25 mouse cellular contexts compared by ENCODE assay signal in the genomic region with DNA sequence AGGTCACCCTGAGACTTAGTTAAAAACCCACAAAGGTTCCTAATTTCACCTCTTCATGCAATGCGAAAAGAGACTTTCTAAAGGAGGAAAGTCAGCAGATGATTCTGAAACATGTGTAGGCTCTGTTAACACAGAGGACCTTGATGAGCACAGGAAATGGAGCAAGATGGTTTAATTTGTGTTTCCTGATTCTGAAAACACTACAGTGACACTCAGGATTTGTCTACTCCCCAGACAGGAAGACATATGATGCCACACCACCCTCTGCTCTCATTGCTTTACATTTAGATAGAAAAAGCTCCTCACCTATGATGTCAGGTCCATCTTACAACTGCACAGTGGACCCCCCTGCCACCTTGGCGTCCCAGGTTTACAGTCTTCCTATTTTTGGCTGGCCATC. TPM values are rescaled to one million over a fixed set of nuclear protein-coding genes. Genes with fewer than 3 reads are reported as not detected.
"Had no signal": no experiment of that assay in that cellular context is flagged by ENCODE, and none has a peak within 500 bp of the region (broad histone marks: within the 10 kb centered on the region; RNA-seq: fewer than 3 reads in every experiment).

No protein-coding gene starts in this region.

- DNase-seq: gastrocnemius, adult 2 months; gastrocnemius, postnatal 10 days; gastrocnemius, postnatal 25 days; heart, adult 11 months; heart, adult 2 months; heart, postnatal 10 days; heart, postnatal 4 days; kidney, adult 11 months; kidney, adult 2 months; kidney, adult 9 months; kidney, postnatal 14 days; kidney, postnatal 36 days; layer of hippocampus, adult 9-11 months; left cerebral cortex, postnatal 4 days had no signal

- ATAC-seq: hindbrain, postnatal 0 days; intestine, embryonic 16.5 days; liver, embryonic 12.5 days had no signal

RNA-seq across cellular contexts. Expression of a gene that starts 11.5 kb away (rescaled TPM):
- total RNA-seq: gastrocnemius, adult 2 months; gastrocnemius, postnatal 10 days; gastrocnemius, postnatal 25 days; gastrocnemius, postnatal 4 days; heart, adult 2 months; heart, postnatal 10 days; heart, postnatal 25 days; heart, postnatal 4 days; hindbrain, postnatal 0 days; layer of hippocampus, adult 18-20 months; left cerebral cortex, adult 2 months; left cerebral cortex, postnatal 4 days; liver, adult 2 months had no signal

RNA-seq across cellular contexts. Expression of a gene that starts 17.6 kb away (rescaled TPM):
- total RNA-seq: gastrocnemius, adult 2 months; gastrocnemius, postnatal 10 days; gastrocnemius, postnatal 25 days; gastrocnemius, postnatal 4 days; heart, adult 2 months; heart, postnatal 10 days; heart, postnatal 25 days; heart, postnatal 4 days; hindbrain, postnatal 0 days; layer of hippocampus, adult 18-20 months; layer of hippocampus, adult 8-10 months; layer of hippocampus, postnatal 14 days; left cerebral cortex, adult 2 months; left cerebral cortex, postnatal 14 days; left cerebral cortex, postnatal 4 days; liver, adult 2 months had no signal

RNA-seq across cellular contexts. Expression of a gene that starts 19.5 kb away (rescaled TPM):
- total RNA-seq: gastrocnemius, adult 2 months; gastrocnemius, postnatal 10 days; gastrocnemius, postnatal 25 days; gastrocnemius, postnatal 4 days; heart, adult 2 months; heart, postnatal 10 days; heart, postnatal 25 days; heart, postnatal 4 days; hindbrain, postnatal 0 days; left cerebral cortex, postnatal 4 days; liver, adult 2 months had no signal

RNA-seq across cellular contexts. Expression of a gene that starts 25.8 kb away (rescaled TPM):
- total RNA-seq: hindbrain, postnatal 0 days; liver, adult 2 months had no signal
